Mouse (Mus musculus): ENCODE measurements around the gene Zdhhc19. TPM values are rescaled to one million over a fixed set of nuclear protein-coding genes. Genes with fewer than 3 reads are reported as not detected.
A peak's percentile ranks its signal among the peaks of the same experiment; 100 is the strongest.

Gene Zdhhc19
- polyA plus RNA-seq, 1 experiment, result not detected

DNA sequence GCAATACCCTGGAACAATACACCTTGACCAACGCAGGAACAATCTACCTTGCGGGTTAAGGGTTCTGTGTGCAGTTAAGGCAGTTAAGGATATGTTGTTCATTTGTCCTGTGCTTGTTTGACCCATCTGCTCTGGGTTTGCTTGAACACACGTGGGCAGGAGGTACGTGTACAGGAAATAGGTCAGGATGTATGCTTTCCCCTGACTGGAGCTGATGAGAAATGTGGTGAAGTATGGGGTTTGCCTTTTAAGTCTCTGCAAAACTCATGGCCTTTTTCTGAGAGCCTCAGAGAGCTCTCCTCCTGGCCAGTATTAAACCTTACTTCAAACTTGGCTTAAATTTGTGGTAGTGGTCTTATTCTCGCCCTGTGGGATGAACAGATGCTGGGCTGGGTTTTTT is 97.9 kb downstream of the Zdhhc19 start:
- Histone ChIP-seq H3K4me1 (ENCODE audit: control insufficient read depth, insufficient read depth, low read length) (peaks cover 4% of the 10 kb centered on the region), H3K27me3 (ENCODE audit: control insufficient read depth, insufficient read depth, low read length) (no peaks in the 10 kb centered on the region), H3K27ac (ENCODE audit: insufficient read depth, low read length) (no peak overlapping the region), H3K4me3 (replicated peaks; ENCODE audit: insufficient read depth, low read depth, low read length) (no peak overlapping the region)
- 84% methylated on average over 5 of the region's 5 CpGs for WGBS
- TF ChIP-seq POLR2A (IDR thresholded peaks at IDR 0.05; ENCODE audit: borderline replicate concordance, insufficient read depth, low read length), result no peak
- TF ChIP-seq CTCF (IDR thresholded peaks at IDR 0.05; ENCODE audit: borderline replicate concordance, insufficient read depth, low read depth, low read length), result no peak
- no peak for DNase-seq

DNA sequence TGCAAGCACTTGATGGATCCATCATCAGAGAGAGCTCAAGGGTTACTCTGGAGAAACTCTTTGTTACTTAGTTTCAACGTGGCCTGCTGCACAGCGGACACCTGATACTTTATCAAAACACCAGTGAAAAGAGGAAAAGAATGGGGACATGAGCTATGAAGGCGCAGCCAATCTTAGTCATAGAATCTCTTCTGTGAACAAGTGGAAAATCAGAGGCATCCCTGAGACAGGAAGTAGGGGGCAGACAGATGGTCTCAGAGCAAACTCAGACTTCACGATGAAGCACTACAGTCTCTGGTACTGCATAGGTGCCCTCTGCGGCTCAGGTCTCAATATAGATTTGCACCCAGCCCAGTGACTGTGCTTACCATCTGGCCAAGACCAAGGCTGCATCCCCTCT is 98.6 kb downstream of the Zdhhc19 start:
- Histone ChIP-seq H3K27ac (ENCODE audit: insufficient read depth, low read length) (no peak overlapping the region), H3K4me3 (replicated peaks; ENCODE audit: insufficient read depth, low read depth, low read length) (no peak overlapping the region), H3K27me3 (ENCODE audit: control insufficient read depth, insufficient read depth, low read length) (no peaks in the 10 kb centered on the region), H3K4me1 (ENCODE audit: control insufficient read depth, insufficient read depth, low read length) (peaks cover 4% of the 10 kb centered on the region)
- WGBS, result 85% methylated on average over 5 of the region's 5 CpGs
- no peak for DNase-seq
- TF ChIP-seq CTCF (IDR thresholded peaks at IDR 0.05; ENCODE audit: borderline replicate concordance, insufficient read depth, low read depth, low read length), result no peak
- no peak for TF ChIP-seq POLR2A (IDR thresholded peaks at IDR 0.05; ENCODE audit: borderline replicate concordance, insufficient read depth, low read length)

DNA sequence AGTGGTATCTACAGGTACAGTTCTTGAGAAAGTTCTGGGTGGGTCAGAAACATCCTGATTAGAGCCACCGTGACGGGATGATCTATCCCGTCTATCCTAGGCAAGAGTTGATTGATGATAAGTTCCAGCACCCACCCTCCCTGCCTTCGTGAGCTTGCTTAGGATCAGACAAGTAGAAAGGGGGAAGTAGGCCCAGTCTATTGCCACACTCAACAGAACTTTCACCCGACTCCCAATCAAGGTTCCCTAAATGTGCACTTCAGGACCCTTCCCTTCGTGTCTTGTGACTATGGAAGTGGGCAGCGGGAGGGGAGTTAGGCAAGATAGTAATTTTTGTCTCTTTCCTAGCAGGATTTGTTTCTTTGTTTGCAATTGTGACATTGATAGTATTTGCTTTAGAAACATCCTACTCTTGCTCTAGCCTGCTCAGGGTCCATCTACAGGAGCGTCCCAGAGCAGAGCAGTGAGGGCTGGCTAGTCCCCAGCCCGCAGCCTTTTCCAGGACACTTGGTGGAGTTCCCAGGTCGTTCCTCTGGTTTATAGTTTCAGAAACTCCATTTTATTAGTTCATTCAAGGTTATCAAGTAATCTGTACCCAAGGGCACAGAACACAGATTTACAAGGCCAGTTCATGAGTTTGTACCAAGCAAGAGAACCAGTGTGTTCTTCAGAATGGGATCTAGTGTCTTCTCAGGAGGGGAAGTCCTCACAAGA is 99.2 kb downstream of the Zdhhc19 start:
- peaks cover 4% of the 10 kb centered on the region for H3K4me1 ChIP-seq (ENCODE audit: control insufficient read depth, insufficient read depth, low read length)
- H3K27me3 ChIP-seq (ENCODE audit: control insufficient read depth, insufficient read depth, low read length), result no peaks in the 10 kb centered on the region
- no peak overlapping the region for H3K4me3 ChIP-seq (replicated peaks; ENCODE audit: insufficient read depth, low read depth, low read length)
- DNase-seq, result no peak
- no peak overlapping the region for H3K27ac ChIP-seq (ENCODE audit: insufficient read depth, low read length)
- TF ChIP-seq POLR2A (IDR thresholded peaks at IDR 0.05; ENCODE audit: borderline replicate concordance, insufficient read depth, low read length) (no peak), CTCF (IDR thresholded peaks at IDR 0.05; ENCODE audit: borderline replicate concordance, insufficient read depth, low read depth, low read length) (no peak)
- 92% methylated on average over 10 of the region's 10 CpGs for WGBS

DNA sequence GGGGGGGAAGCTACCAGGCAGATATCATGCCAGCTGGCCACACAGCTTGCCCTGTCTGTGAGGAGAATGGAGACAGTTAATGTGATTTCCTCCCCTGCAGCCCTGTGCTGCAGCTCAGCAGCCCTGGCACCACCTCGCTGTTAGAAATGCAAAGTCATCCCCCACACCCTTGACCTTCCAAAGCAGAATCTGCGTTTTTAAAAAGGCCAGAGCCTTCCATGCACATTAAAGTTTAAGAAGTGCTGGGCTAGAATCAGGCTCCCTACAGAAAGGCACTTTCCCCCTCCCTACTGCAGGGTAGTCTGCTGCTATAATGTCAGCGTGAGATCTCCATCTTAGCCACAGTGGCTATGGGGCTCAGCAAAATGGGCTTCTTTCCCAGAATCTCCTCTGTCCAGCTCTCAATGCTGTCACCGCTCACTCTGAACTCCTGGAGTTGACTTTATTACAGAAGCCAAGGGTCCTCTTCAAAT is 101.9 kb downstream of the Zdhhc19 start:
- Histone ChIP-seq H3K4me3 (replicated peaks; ENCODE audit: insufficient read depth, low read depth, low read length) (no peak overlapping the region), H3K27me3 (ENCODE audit: control insufficient read depth, insufficient read depth, low read length) (no peaks in the 10 kb centered on the region), H3K27ac (ENCODE audit: insufficient read depth, low read length) (no peak overlapping the region; the same call in 1 of the 2 replicates), H3K4me1 (ENCODE audit: control insufficient read depth, insufficient read depth, low read length) (peaks cover 4% of the 10 kb centered on the region)
- DNase-seq, result peak in 1 of 2 experiments; percentile 16
- TF ChIP-seq CTCF (IDR thresholded peaks at IDR 0.05; ENCODE audit: borderline replicate concordance, insufficient read depth, low read depth, low read length) (no peak), POLR2A (IDR thresholded peaks at IDR 0.05; ENCODE audit: borderline replicate concordance, insufficient read depth, low read length) (no peak)
- WGBS, result 2% methylated on average over 4 of the region's 4 CpGs

DNA sequence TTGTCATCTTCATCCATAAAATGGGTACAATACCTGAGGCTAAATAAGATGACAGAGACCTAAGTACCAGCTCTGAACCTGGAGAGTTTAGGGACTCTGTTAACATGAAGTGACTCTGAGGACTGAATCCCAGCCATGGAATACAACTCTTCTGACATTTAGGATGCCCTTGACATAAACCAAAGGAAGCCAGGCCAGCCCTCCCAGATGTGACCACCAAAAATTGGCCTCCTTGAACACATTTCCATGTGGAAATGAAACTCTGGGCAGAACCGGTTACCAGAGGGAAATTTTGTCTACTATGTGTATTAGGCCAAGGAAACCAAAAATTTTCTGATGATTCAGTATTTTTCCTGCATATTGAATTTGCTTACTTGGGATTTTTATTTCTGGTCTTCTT is 103.1 kb downstream of the Zdhhc19 start:
- TF ChIP-seq POLR2A (IDR thresholded peaks at IDR 0.05; ENCODE audit: borderline replicate concordance, insufficient read depth, low read length) (no peak), CTCF (IDR thresholded peaks at IDR 0.05; ENCODE audit: borderline replicate concordance, insufficient read depth, low read depth, low read length) (no peak)
- DNase-seq, result no peak
- H3K27ac ChIP-seq (ENCODE audit: insufficient read depth, low read length), result no peak overlapping the region
- H3K4me1 ChIP-seq (ENCODE audit: control insufficient read depth, insufficient read depth, low read length), result peaks cover 4% of the 10 kb centered on the region
- WGBS, result 94% methylated on average over 1 of the region's 1 CpGs
- no peaks in the 10 kb centered on the region for H3K27me3 ChIP-seq (ENCODE audit: control insufficient read depth, insufficient read depth, low read length)
- no peak overlapping the region for H3K4me3 ChIP-seq (replicated peaks; ENCODE audit: insufficient read depth, low read depth, low read length)

DNA sequence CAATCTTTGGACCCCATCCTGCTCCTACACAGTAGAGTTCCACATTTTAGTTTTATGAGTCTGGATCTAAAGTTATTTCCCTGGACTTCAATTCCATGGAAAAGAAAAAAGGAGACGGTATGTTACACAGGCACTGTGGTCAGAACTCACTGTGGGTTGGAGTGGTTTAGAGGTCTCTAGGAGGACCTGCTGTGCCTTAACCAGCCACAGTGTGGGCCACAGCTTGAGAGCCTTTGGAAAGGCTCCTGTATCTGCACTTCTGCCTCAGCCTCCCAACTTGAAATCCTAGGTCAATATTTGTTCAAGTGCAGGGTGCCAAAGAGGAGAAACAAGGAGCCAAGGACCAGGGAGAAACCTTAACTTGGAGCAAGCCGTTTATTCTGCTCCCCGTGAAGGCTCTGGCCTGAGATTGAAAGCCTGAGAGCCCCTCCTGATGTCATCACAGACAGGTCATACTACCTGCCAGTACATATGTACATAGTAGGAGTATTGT is 106.2 kb downstream of the Zdhhc19 start:
- no peak overlapping the region for H3K27ac ChIP-seq (ENCODE audit: insufficient read depth, low read length)
- 78% methylated on average over 3 of the region's 3 CpGs for WGBS
- TF ChIP-seq POLR2A (IDR thresholded peaks at IDR 0.05; ENCODE audit: borderline replicate concordance, insufficient read depth, low read length) (no peak), CTCF (IDR thresholded peaks at IDR 0.05; ENCODE audit: borderline replicate concordance, insufficient read depth, low read depth, low read length) (no peak)
- no peak overlapping the region for H3K4me3 ChIP-seq (replicated peaks; ENCODE audit: insufficient read depth, low read depth, low read length)
- DNase-seq, result no peak
- peaks cover 4% of the 10 kb centered on the region for H3K4me1 ChIP-seq (ENCODE audit: control insufficient read depth, insufficient read depth, low read length)
- no peaks in the 10 kb centered on the region for H3K27me3 ChIP-seq (ENCODE audit: control insufficient read depth, insufficient read depth, low read length)

DNA sequence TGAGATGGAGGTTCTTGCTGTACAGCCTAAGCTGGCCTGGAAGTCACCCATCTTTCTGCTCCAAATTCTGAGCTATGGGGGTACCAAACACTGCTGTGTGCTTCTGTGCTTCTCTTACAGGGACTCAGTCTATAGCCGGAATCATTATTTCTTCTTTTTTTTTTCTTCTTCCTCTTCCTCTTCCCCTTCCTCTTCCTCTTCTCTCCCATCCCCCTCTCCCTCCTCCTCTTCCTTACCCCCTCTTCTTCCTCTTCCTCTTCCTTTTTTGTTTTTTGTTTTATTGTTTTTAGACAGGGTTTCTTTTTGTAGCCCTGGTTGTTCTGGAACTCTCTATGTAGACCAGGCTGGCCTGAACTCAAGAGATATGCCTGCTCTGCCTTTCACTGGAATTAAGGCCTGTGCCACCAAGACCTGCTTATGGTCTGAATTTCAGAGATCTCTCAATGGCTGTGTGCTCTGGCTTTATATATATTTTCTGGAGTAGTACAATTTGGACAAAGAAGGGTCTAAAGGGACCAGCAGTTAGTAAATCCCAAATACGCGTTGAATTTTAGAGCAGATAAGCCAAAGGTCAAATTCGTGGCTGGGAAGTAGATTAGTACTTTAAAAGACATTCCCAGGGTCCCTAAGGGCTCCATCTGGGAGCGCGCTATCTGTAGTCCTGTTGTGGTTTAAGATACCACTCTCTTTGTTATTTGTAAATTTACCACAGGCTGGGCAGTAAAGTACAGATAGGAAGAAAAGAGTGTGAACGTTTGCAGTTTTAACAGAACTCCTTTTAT is 111.7 kb downstream of the Zdhhc19 start:
- Histone ChIP-seq H3K27me3 (ENCODE audit: control insufficient read depth, insufficient read depth, low read length) (no peaks in the 10 kb centered on the region), H3K27ac (ENCODE audit: insufficient read depth, low read length) (no peak overlapping the region), H3K4me3 (replicated peaks; ENCODE audit: insufficient read depth, low read depth, low read length) (no peak overlapping the region), H3K4me1 (ENCODE audit: control insufficient read depth, insufficient read depth, low read length) (no peaks in the 10 kb centered on the region)
- peak in 1 of 2 experiments; percentile 8 for DNase-seq
- no peak for TF ChIP-seq CTCF (IDR thresholded peaks at IDR 0.05; ENCODE audit: borderline replicate concordance, insufficient read depth, low read depth, low read length)
- 72% methylated on average over 7 of the region's 7 CpGs for WGBS

Data from cerebellum, adult 2 months (tissue).